Comparison of ENCODE assay signal across 14 mouse cellular contexts in the genomic region with DNA sequence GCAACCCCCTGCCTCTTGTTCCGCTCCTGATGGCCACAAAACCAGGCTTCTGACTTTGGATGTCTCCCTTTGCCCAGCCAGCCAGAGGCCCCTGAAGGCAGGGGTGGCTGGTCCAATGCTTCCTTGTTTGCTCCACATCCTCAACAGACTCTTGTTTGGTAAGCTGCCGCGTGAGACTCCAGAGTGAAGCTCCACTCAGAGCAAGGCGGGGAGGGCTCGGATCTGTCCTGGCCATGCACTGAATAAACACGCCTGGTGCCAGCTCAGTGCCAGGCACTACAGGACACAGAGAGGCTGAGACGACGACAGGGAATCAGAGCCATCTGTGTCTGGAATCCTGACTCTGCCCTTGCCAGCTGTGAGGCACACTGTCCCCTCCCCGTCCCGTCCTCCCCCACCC.
A peak's percentile ranks its signal among the peaks of the same experiment; 100 is the strongest.
DNase-seq lines count a peak whose midpoint lies in the region; TF ChIP-seq lines count a peak whose summit lies in the region.
"Had no signal": no experiment of that assay in that cellular context is flagged by ENCODE, and none has a peak within 500 bp of the region (broad histone marks: within the 10 kb centered on the region; RNA-seq: fewer than 3 reads in every experiment).

No protein-coding gene starts in this region.

- peak overlapping the region; percentile 82 for H3K27ac ChIP-seq in layer of hippocampus, adult 2 months
- H3K27ac ChIP-seq in limb, embryonic 10.5 days, result peak overlapping the region; percentile 66
- H3K27ac ChIP-seq: forebrain, embryonic 13.5 days; heart, adult 2 months; neural tube, embryonic 15.5 days had no signal

- H3K9me3 ChIP-seq in limb, embryonic 10.5 days (replicated peaks), result no peaks in the 10 kb centered on the region
- H3K9me3 ChIP-seq: forebrain, embryonic 13.5 days; G1E; neural tube, embryonic 15.5 days had no signal

- no peak for TF ChIP-seq CTCF in layer of hippocampus, adult 2 months (conservative IDR thresholded peaks at IDR 0.05)

- peak; percentile 42 to 47 for DNase-seq in frontal cortex, adult 2 months (ENCODE audit: extremely low spot score in 1 of 2, low spot score in 1 of 2)
- DNase-seq in frontal cortex, postnatal 25 days (ENCODE audit: low spot score in 2 of 2), result no peak
- peak; percentile 45 to 58 for DNase-seq in right cerebral cortex, postnatal 10 days (ENCODE audit: low spot score in 2 of 2)
- no peak for DNase-seq in right cerebral cortex, postnatal 4 days
- peak in 1 of 2 experiments; percentile 68 for DNase-seq in layer of hippocampus, adult 2 months (ENCODE audit: low spot score in 2 of 2)
- DNase-seq in limb, embryonic 10.5 days (ENCODE audit: low spot score), result no peak
- DNase-seq in urinary bladder, postnatal 10 days (ENCODE audit: low spot score), result no peak
- DNase-seq: adrenal gland, adult 2 months; heart, adult 2 months; heart, postnatal 14 days; retina, postnatal 1 day had no signal

- H3K4me1 ChIP-seq in limb, embryonic 10.5 days, result peaks cover 55% of the 10 kb centered on the region
- H3K4me1 ChIP-seq: forebrain, embryonic 13.5 days had no signal

- H3K4me3 ChIP-seq in layer of hippocampus, adult 2 months, result no peak overlapping the region
- no peak overlapping the region for H3K4me3 ChIP-seq in limb, embryonic 10.5 days
- H3K4me3 ChIP-seq: forebrain, embryonic 13.5 days; heart, adult 2 months; neural tube, embryonic 15.5 days had no signal

- no peaks in the 10 kb centered on the region for H3K36me3 ChIP-seq in limb, embryonic 10.5 days
- H3K36me3 ChIP-seq: G1E; neural tube, embryonic 15.5 days had no signal

- WGBS in limb, embryonic 10.5 days, result 88% methylated on average over 10 of the region's 10 CpGs

- H3K27me3 ChIP-seq in limb, embryonic 10.5 days (ENCODE audit: low read depth, poor library complexity, severe bottlenecking), result no peaks in the 10 kb centered on the region
- H3K27me3 ChIP-seq: forebrain, embryonic 13.5 days; neural tube, embryonic 15.5 days had no signal

Comparison
In these comparisons a context has a peak if more than half of its experiments do, and no peak if none do; other contexts are left out.
1. DNase-seq: peak in frontal cortex, adult 2 months (2 of 2) and right cerebral cortex, postnatal 10 days (2 of 2); none in frontal cortex, postnatal 25 days (0 of 2), right cerebral cortex, postnatal 4 days (single experiment), limb, embryonic 10.5 days (single experiment) and urinary bladder, postnatal 10 days (single experiment).